Mouse (Mus musculus) heart, postnatal 4 days (tissue): Measurements from ENCODE around the gene Gm9821. TPM values are rescaled to one million over a fixed set of nuclear protein-coding genes. Genes with fewer than 3 reads are reported as not detected.

Source experiments
- DNase-seq: peaks from one replicate; pipeline ENCODE4 v3.0.0; 2021
- total RNA-seq, 2 experiments: library from RNA; stranded (reverse); gene quantifications; 2 replicates each; pipeline ENCODE4 v1.2.3; 2021

The Gm9821 gene
- not detected for total RNA-seq

- no peak for DNase-seq
Measured at GRCm38 (mm10) chr2:91945483-91945882, at the start of gene Gm9821. TSS of gene Gm9821 (plus strand) at chr2:91945703.

GRCm38 (mm10) chr2:91897968-91898367 lies 47.5 kb upstream of the Gm9821 start:
- DNase-seq: no peak

GRCm38 (mm10) chr2:91899141-91899540 lies 46.4 kb upstream of the Gm9821 start:
- DNase-seq: no peak

GRCm38 (mm10) chr2:91900431-91900830 lies 45.1 kb upstream of the Gm9821 start:
- DNase-seq: no peak

GRCm38 (mm10) chr2:91902336-91902735 lies 43.2 kb upstream of the Gm9821 start:
- no peak for DNase-seq

GRCm38 (mm10) chr2:91903171-91903925 lies 42.2 kb upstream of the Gm9821 start:
- no peak for DNase-seq

- peak; percentile 37 for DNase-seq
Measured at GRCm38 (mm10) chr2:91904618-91905307, 40.7 kb upstream of the Gm9821 start.

GRCm38 (mm10) chr2:91906141-91906540 lies 39.4 kb upstream of the Gm9821 start:
- DNase-seq: no peak

GRCm38 (mm10) chr2:91912616-91913015 lies 32.9 kb upstream of the Gm9821 start:
- DNase-seq: no peak

GRCm38 (mm10) chr2:91913328-91914110 lies 32.0 kb upstream of the Gm9821 start:
- DNase-seq: no peak

- DNase-seq: no peak
Measured at GRCm38 (mm10) chr2:91916346-91916977, 29.0 kb upstream of the Gm9821 start.

GRCm38 (mm10) chr2:91917096-91917495 lies 28.4 kb upstream of the Gm9821 start:
- no peak for DNase-seq

GRCm38 (mm10) chr2:91920130-91920529 lies 25.4 kb upstream of the Gm9821 start:
- no peak for DNase-seq

- DNase-seq: peak; percentile 90
Measured at GRCm38 (mm10) chr2:91921181-91921789, 24.2 kb upstream of the Gm9821 start.

- peak; percentile 69 for DNase-seq
Measured at GRCm38 (mm10) chr2:91921790-91922570, 23.5 kb upstream of the Gm9821 start.

GRCm38 (mm10) chr2:91922586-91923414 lies 22.7 kb upstream of the Gm9821 start:
- no peak for DNase-seq

- peak; percentile 83 for DNase-seq
Measured at GRCm38 (mm10) chr2:91923415-91924337, 21.8 kb upstream of the Gm9821 start.

- no peak for DNase-seq
Measured at GRCm38 (mm10) chr2:91924726-91925125, 20.8 kb upstream of the Gm9821 start.

- DNase-seq: no peak
Measured at GRCm38 (mm10) chr2:91925442-91925841, 20.1 kb upstream of the Gm9821 start.
